Mouse (Mus musculus) lung, adult 2 months (tissue): ENCODE results near the gene Clk4.

Source experiments
- CTCF ChIP-seq: fragments of 200-500 bp; IDR thresholded peaks from 2 replicates; pipeline ENCODE4 v1.5.1; 2011; ENCODE audit warnings: mild to moderate bottlenecking, low read length, control low read depth; ENCODE audit not compliant: insufficient read depth
- POLR2A ChIP-seq: fragments of 200-500 bp; IDR thresholded peaks from 2 replicates; pipeline ENCODE4 v1.6.1; 2011; ENCODE audit warnings: low read depth, mild to moderate bottlenecking, control low read depth, low read length, borderline replicate concordance; ENCODE audit errors: extremely low read depth

DNA sequence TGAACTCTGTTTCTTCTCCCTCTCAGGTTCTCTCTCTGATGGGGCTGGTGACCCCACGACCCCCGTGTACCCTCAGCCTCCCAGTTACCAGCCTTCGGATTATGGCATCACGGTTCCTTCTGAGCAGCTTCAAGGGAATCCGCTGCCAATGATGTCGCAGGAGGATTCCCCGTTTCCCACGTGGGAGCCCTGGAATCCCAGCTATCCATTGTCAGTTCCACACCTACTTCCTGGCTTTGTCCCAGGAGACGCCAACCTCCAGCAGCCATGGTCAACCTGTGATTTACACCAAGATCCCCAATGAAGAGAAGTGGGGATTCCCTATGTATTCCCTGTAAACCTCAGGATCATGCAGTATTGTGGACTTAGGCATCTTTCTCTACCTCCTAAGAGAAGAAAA, 26.9 kb upstream of the Clk4 start:
- no peak for TF ChIP-seq POLR2A
- no peak for TF ChIP-seq CTCF
